Mouse (Mus musculus) left cerebral cortex, postnatal 14 days (tissue): ENCODE results near the gene Ttc7. TPM values are rescaled to one million over a fixed set of nuclear protein-coding genes. Genes with fewer than 3 reads are reported as not detected.

Source experiments
- DNase-seq, 2 experiments: peaks; one replicate each; pipeline ENCODE4 v3.0.0; 2021 to 2022; ENCODE audit warnings: low spot score in 2 of 2, mixed read lengths in 1 of 2
- intact Hi-C: fragments of 180-260 bp; cut with DNase I; formaldehyde crosslinking; loops from one replicate; pipeline ENCODE4 v1.15.1; 2025
- long read RNA-seq, 2 experiments: library from polyadenylated mRNA; stranded (forward); transcript quantifications; one replicate each; pipeline ENCODE4 v2.0.0; 2021
- total RNA-seq, 2 experiments: library from RNA; stranded (reverse); gene quantifications; 2 replicates each; pipeline ENCODE4 v1.2.3; 2021

Gene Ttc7
- 1 to 10 TPM; 7.2 to 7.4 TPM for total RNA-seq
- long read RNA-seq, experiment 1, partial matches to known transcripts = 2 of 4 reads
- long read RNA-seq, experiment 1, other reads (novel, unspliced or antisense) = 1 of 4 reads
- long read RNA-seq, experiment 2, partial matches to known transcripts = 2 of 5 reads
- long read RNA-seq, experiment 2, other reads (novel, unspliced or antisense) = 3 of 5 reads

GRCm38 (mm10) chr17:87282706-87283053 lies at the start of gene Ttc7:
Gene Ttc7, plus strand, starts transcription at chr17:87282886.
- peak; percentile 89 to 93 for DNase-seq
- intact Hi-C loops = no loop called here

GRCm38 (mm10) chr17:87235019-87235418 lies 47.7 kb upstream of the Ttc7 start:
- intact Hi-C loops = no loop called here
- DNase-seq = peak in 1 of 2 experiments; percentile 19

- DNase-seq = peak; percentile 29 to 67
- intact Hi-C loops = no loop called here
Observed at GRCm38 (mm10) chr17:87236725-87237650, 45.7 kb upstream of the Ttc7 start.

- intact Hi-C loops = no loop called here
- DNase-seq = no peak
Observed at GRCm38 (mm10) chr17:87237826-87238225, 44.9 kb upstream of the Ttc7 start.

GRCm38 (mm10) chr17:87246103-87246502 lies 36.6 kb upstream of the Ttc7 start:
- DNase-seq = no peak
- intact Hi-C loops = loop anchor here (5.0 kb wide), 2 partner anchors 139 to 339 kb away; partner anchors contain the start of gene Socs5

- no peak for DNase-seq
- intact Hi-C loops = no loop called here
Observed at GRCm38 (mm10) chr17:87254384-87254783, 28.3 kb upstream of the Ttc7 start.

GRCm38 (mm10) chr17:87255672-87256071 lies 27.0 kb upstream of the Ttc7 start:
- intact Hi-C loops = no loop called here
- DNase-seq = no peak

GRCm38 (mm10) chr17:87263401-87263800 lies 19.3 kb upstream of the Ttc7 start:
- intact Hi-C loops = no loop called here
- DNase-seq = no peak

- DNase-seq = no peak
- intact Hi-C loops = no loop called here
Observed at GRCm38 (mm10) chr17:87264054-87264830, 18.4 kb upstream of the Ttc7 start.

- intact Hi-C loops = no loop called here
- no peak for DNase-seq
Observed at GRCm38 (mm10) chr17:87264927-87265791, 17.5 kb upstream of the Ttc7 start.

GRCm38 (mm10) chr17:87265792-87266186 lies 16.9 kb upstream of the Ttc7 start, which contains the start of gene Mcfd2:
Gene Mcfd2, minus strand, starts transcription at chr17:87265935.
- intact Hi-C loops = no loop called here
- DNase-seq = peak; percentile 87 to 89

- intact Hi-C loops = no loop called here
- DNase-seq = no peak
Observed at GRCm38 (mm10) chr17:87269454-87269853, 13.2 kb upstream of the Ttc7 start.

GRCm38 (mm10) chr17:87275363-87276341 lies 7.0 kb upstream of the Ttc7 start:
- DNase-seq = no peak
- intact Hi-C loops = no loop called here

- intact Hi-C loops = no loop called here
- peak; percentile 67 to 82 for DNase-seq
Observed at GRCm38 (mm10) chr17:87282007-87282705, 530 bp upstream of the Ttc7 start.

- intact Hi-C loops = no loop called here
- DNase-seq = peak; percentile 15 to 28
Observed at GRCm38 (mm10) chr17:87283055-87283754, 519 bp downstream of the Ttc7 start.

GRCm38 (mm10) chr17:87283755-87284481 lies 1.2 kb downstream of the Ttc7 start:
- DNase-seq = no peak
- intact Hi-C loops = no loop called here
